Mouse (Mus musculus): Measurements from ENCODE around the gene Itga9.
A peak's percentile ranks its signal among the peaks of the same experiment; 100 is the strongest.

Itga9 gene

DNA sequence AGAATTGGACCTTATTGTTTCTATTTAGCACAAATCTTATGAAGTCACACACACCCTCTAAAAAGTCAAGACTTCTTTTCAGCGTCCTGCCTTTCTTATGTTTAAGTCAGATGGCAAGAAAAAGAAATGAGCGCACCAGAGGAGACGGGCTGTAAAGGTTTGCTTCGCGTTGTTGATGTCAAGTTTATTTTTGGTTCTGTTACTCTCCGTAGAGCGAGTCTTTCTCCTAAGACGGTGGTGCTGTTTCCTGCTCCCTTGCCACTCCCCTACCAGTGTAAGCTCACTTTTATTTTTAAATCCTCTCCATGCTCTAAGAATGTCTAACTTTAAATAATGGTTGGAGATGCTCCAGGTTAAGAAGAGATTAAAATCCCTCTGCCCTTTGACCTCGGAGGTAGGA is 118.6 kb downstream of the Itga9 start:
- no peak for DNase-seq (ENCODE audit: low spot score in 2 of 2)

DNA sequence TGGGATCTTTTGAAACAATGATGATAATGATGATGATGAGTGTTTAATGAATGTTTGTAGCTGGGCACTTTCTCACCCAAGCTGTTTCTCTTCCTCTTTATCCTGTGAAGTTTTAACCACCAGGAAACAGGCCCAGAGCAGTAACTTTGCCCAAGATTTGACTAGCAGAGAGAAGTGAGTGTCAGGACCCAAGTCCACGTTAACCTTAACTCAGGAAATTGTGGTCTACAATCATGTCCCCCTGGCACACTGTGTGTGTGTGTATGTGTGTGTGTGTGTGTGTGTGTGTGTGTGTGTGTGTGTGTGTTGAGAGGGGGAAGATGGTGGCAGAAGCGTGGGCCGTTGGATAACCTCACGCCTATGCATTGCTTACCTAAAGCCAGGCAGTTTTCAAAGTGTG is 120.1 kb downstream of the Itga9 start:
- no peak for DNase-seq (ENCODE audit: low spot score in 2 of 2)

GRCm38 (mm10) chr9:118728296-118728695 is 121.8 kb downstream of the Itga9 start:
- DNase-seq (ENCODE audit: low spot score in 2 of 2): no peak

DNA sequence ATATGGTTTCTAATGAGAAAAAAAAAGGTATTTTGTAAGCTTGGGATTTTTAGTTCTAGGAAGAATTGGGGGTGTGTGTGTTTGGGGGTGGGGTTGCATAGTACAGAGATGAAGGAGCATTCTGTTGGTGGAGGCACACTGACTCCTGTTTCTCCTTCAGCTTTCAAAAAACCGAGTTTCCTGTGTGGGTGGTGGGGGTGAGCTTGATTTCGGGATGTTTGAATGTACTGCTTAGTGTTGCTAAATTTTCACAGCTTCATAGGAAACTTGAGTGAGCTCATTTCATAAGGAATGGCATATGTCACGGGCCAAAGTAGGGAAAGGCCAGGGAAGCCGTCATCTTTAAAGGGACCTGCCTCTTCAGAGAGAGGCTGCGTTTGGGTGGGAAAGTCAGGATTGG is 122.5 kb downstream of the Itga9 start:
- DNase-seq (ENCODE audit: low spot score in 2 of 2): no peak

- DNase-seq (ENCODE audit: low spot score in 2 of 2): no peak
Observed at GRCm38 (mm10) chr9:118730172-118730571, 123.7 kb downstream of the Itga9 start.

DNA sequence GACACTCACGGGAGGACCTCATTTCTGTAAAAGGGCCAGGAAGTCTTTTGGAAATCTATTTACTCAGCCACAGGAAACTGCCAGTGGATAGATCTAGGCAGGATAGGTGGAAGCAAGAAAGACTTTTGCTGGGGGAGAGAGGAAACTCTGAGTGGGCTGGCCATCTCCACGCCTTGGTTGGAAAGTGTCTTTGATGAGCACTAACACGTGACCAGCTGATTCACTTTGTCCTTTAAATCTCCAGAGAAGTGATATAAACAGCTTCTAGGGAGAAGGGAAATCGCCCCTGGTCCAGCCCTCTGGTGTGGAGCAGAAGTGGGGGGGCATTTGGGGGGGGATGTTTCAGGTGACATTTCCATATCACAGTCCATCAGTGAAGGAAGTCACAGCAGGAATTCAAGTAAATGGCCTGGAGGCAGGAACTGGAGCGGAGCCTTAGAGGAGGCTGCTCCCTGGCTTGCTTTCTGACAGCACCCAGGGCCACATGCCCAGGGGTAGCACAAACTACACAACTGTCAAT is 124.4 kb downstream of the Itga9 start:
- no peak for DNase-seq (ENCODE audit: low spot score in 2 of 2)

GRCm38 (mm10) chr9:118731650-118732049 is 125.2 kb downstream of the Itga9 start:
- no peak for DNase-seq (ENCODE audit: low spot score in 2 of 2)

- DNase-seq (ENCODE audit: low spot score in 2 of 2): no peak
Observed at GRCm38 (mm10) chr9:118733601-118734000, 127.1 kb downstream of the Itga9 start.

DNA sequence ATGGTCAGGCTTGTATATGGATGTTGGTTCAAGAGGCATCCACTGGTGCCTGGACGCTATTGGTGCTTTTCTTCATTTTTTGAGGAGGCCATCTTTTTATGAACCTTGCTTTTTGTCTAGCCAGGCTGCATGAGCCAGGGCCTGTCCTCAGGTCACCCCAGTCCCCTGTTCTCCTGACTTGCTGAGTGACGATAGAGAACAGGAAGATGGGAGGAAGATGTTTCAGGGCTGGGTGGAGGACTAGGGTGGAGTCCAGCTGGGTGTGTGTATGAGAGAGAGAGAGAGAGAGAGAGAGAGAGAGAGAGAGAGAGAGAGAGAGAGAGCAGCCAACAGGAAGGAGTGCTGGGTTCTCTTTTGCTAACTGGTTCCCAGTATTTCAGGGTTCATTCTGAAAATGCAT is 130.6 kb downstream of the Itga9 start:
- no peak for DNase-seq (ENCODE audit: low spot score in 2 of 2)

- DNase-seq (ENCODE audit: low spot score in 2 of 2): no peak
Observed at GRCm38 (mm10) chr9:118737601-118738137, 131.2 kb downstream of the Itga9 start.

DNA sequence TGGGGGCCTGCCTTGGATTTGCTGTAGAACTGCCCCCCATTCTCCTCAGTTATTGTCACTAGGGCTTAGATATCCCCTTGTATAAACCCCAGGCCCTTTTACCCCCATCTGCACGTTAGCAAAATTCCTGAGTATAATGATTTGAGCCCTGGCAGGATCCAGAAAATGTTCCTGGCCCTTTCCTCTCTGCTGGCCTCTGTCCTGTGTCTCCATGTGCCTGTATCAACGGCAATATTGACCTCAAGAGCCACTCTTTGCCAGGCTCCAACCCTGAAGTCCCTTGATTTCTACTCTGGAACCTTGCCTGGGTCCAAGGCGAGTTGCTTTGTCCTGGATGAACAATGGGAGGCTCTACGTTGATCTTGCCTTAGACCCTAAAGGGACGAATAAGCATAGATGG is 131.8 kb downstream of the Itga9 start:
- no peak for DNase-seq (ENCODE audit: low spot score in 2 of 2)

DNA sequence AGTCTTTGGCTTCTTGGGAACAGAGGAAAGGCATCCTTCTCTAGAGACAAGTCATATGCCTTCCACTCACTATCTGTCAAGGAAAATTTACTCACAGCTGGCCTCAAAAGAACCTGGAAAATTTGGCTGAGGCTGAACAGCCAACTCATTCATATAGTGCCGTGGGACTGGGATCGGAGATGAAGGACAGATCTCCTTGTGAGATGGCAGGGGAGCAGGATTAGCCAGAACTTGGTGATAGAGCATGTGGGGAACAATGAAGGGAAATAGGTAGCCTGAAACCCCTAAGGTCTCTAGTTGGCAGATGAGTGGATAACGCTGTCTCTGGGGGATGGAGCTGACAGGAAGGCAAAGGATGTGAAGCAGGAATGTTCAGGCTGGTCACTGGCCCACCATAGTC is 132.6 kb downstream of the Itga9 start:
- DNase-seq (ENCODE audit: low spot score in 2 of 2): no peak

DNA sequence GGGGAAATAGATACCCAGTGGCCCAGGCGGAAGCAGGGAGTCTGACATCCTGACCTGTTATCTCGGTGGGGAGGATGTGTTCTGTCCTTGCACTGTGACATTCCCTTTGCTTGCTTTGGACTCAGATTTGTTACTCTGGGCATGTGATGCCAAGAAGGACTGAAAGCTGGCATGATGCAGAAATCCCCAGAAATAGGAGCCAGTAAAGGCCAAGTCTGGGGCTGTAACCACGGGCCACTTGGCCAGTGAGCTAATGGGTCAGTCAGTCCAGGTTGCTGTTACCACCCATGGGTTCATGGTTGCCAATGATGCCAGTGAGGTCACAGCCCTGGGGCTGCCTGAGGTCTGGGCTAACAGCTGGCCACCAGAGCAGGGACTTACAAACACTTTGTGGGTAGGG is 133.2 kb downstream of the Itga9 start:
- DNase-seq (ENCODE audit: low spot score in 2 of 2): no peak

- DNase-seq (ENCODE audit: low spot score in 2 of 2): no peak
Observed at GRCm38 (mm10) chr9:118741268-118741667, 134.8 kb downstream of the Itga9 start.

- no peak for DNase-seq (ENCODE audit: low spot score in 2 of 2)
Observed at GRCm38 (mm10) chr9:118749335-118749949, 143.0 kb downstream of the Itga9 start.

- DNase-seq (ENCODE audit: low spot score in 2 of 2): no peak
Observed at GRCm38 (mm10) chr9:118750828-118751227, 144.3 kb downstream of the Itga9 start.

- no peak for DNase-seq (ENCODE audit: low spot score in 2 of 2)
Observed at GRCm38 (mm10) chr9:118752376-118752775, 145.9 kb downstream of the Itga9 start.

DNA sequence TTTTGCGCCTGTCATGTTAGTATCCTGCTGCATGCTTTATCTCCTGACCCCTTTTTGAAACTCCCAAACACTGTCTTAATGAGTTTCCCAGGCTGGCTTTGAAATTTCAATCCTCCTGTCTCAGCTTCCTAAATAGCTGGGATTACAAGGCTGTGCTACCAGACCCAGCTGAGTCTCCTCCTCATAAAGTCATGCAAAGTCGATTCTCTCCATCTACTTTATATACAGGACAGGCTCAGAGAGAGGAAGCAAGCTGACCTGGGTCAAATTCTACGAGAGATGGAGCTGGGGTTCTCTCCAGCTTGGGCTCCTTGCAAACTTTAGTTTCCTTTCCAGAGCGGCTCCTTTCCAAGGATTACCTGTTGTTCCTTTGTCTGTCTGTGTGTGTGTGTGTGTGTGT is 153.0 kb downstream of the Itga9 start:
- DNase-seq (ENCODE audit: low spot score in 2 of 2): no peak

DNA sequence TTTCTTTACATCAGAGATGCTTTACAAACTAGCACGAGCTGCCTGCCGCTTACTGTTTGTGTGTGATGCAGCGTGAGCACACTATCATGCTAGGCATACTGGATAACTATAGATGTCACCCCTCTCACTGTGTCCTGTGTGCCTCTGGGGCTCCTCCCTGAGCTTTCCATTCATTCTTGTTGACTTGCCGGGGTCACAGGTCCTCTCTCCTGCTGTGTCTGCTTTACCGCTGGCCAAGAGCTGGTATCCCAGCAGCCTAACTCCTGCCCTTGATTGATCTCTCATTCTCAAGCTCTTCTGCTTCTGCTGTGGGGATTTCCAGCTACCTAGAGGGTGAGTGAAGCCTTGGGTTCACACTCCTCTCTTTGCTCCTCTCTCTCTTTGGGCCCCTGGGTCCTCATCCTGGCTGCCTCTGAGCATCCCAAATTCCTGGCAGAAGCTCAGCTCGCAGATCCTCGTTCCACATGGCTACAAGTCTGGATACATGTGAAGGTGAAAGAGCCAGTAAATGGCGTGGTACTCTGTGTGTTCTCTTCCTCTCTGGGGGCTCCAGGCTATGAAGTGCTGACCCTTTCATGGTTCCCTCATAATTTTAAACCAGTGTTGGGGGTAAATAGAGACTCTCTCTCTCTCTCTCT is 155.6 kb downstream of the Itga9 start:
- DNase-seq (ENCODE audit: low spot score in 2 of 2): peak in 1 of 2 experiments; percentile 12

- DNase-seq (ENCODE audit: low spot score in 2 of 2): peak; percentile 17 to 34
Observed at GRCm38 (mm10) chr9:118762759-118763158, 156.3 kb downstream of the Itga9 start.

GRCm38 (mm10) chr9:118763203-118763602 is 156.7 kb downstream of the Itga9 start:
- DNase-seq (ENCODE audit: low spot score in 2 of 2): no peak

DNA sequence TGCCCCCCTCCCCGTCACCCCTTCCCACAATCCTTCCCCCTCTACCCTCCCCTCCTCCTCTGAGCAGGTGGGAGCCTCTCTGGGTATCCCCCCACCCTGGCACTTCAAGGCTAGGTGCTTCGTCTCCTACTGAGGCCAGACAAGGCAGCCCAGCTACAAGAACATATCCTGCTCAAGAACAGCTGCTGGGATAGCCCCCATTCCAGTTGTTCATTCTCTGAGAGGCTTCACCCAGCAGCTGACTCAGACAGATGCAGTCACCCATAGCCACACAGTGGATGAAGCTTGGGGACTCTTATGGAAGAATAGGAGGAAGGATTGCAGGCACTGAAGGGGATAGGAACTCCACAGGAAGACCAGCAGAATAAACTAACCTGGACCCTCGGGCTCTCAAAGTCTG is 157.2 kb downstream of the Itga9 start:
- no peak for DNase-seq (ENCODE audit: low spot score in 2 of 2)

- DNase-seq (ENCODE audit: low spot score in 2 of 2): no peak
Observed at GRCm38 (mm10) chr9:118765059-118765458, 158.6 kb downstream of the Itga9 start.
